In genomic region chr9:44266478-44267226, GRCm38 (mm10) we compare ENCODE assay signal across 8 mouse cellular contexts. TPM values are rescaled to one million over a fixed set of nuclear protein-coding genes. Genes with fewer than 3 reads are reported as not detected.
DNase-seq lines count a peak whose midpoint lies in the region; ATAC-seq and TF ChIP-seq lines count a peak whose summit lies in the region.

No protein-coding gene starts in this region.

- DNase-seq in forebrain, embryonic 10.5 days (ENCODE audit: extremely low spot score, low spot score) = no peak
- DNase-seq in lung, postnatal 14 days = no peak
- peak; percentile 46 for DNase-seq in right cerebral cortex, postnatal 25 days
- no peak for DNase-seq in spleen, postnatal 14 days (ENCODE audit: low spot score in 2 of 2)

- TF ChIP-seq CTCF in intestine, postnatal 0 days (IDR thresholded peaks at IDR 0.05; ENCODE audit: low read depth) = no peak

- peak overlapping the region; percentile 88; the same call in 1 of the 2 replicates for H3K27ac ChIP-seq in forebrain, embryonic 10.5 days
- no peak overlapping the region for H3K27ac ChIP-seq in forebrain, embryonic 12.5 days
- H3K27ac ChIP-seq in lung, embryonic 15.5 days = peak overlapping the region; percentile 76; the same call in 1 of the 2 replicates
- no peak overlapping the region for H3K27ac ChIP-seq in intestine, postnatal 0 days (ENCODE audit: low read depth, low read length)

- no peaks in the 10 kb centered on the region for H3K9me3 ChIP-seq in forebrain, embryonic 10.5 days
- H3K9me3 ChIP-seq in forebrain, embryonic 12.5 days = peaks cover 4% of the 10 kb centered on the region; the same call in 1 of the 2 replicates
- H3K9me3 ChIP-seq in lung, embryonic 15.5 days = no peaks in the 10 kb centered on the region
- H3K9me3 ChIP-seq in intestine, postnatal 0 days (ENCODE audit: control insufficient read depth) = no peaks in the 10 kb centered on the region

- H3K4me2 ChIP-seq in forebrain, embryonic 12.5 days = no peak overlapping the region
- H3K4me2 ChIP-seq in lung, embryonic 15.5 days = peak overlapping the region; percentile 82
- H3K4me2 ChIP-seq in intestine, postnatal 0 days (replicated peaks; ENCODE audit: low read depth) = 0 out of 2 replicates have a peak overlapping the region, but pooled peaks have one; percentile 90

- ATAC-seq in forebrain, embryonic 12.5 days (ENCODE audit: low FRiP score) = no peak
- no peak for ATAC-seq in lung, embryonic 15.5 days (ENCODE audit: borderline replicate concordance, extremely low read depth, low FRiP score, low TSS enrichment)
- ATAC-seq in intestine, postnatal 0 days = no peak
- no peak for ATAC-seq in inflammation-experienced regulatory T-cells, adult 6 months

- H3K36me3 ChIP-seq in forebrain, embryonic 10.5 days (replicated peaks) = no peaks in the 10 kb centered on the region
- H3K36me3 ChIP-seq in forebrain, embryonic 12.5 days (replicated peaks) = no peaks in the 10 kb centered on the region
- H3K36me3 ChIP-seq in lung, embryonic 15.5 days = no peaks in the 10 kb centered on the region
- H3K36me3 ChIP-seq in intestine, postnatal 0 days (ENCODE audit: control insufficient read depth, insufficient read depth) = peaks cover 8% of the 10 kb centered on the region; the same call in 1 of the 2 replicates

- H3K27me3 ChIP-seq in forebrain, embryonic 10.5 days (ENCODE audit: poor library complexity, severe bottlenecking) = peaks cover 16% of the 10 kb centered on the region
- H3K27me3 ChIP-seq in forebrain, embryonic 12.5 days = peaks cover 6% of the 10 kb centered on the region; the same call in 1 of the 2 replicates
- H3K27me3 ChIP-seq in lung, embryonic 15.5 days = no peaks in the 10 kb centered on the region
- no peaks in the 10 kb centered on the region for H3K27me3 ChIP-seq in intestine, postnatal 0 days (replicated peaks; ENCODE audit: control insufficient read depth, insufficient read depth, low read length)

- 76% methylated on average over 8 of the region's 8 CpGs for WGBS in forebrain, embryonic 10.5 days
- 70% methylated on average over 8 of the region's 8 CpGs for WGBS in forebrain, embryonic 12.5 days
- WGBS in lung, embryonic 15.5 days = 49% methylated on average over 8 of the region's 8 CpGs
- WGBS in intestine, postnatal 0 days = 75% methylated on average over 8 of the region's 8 CpGs

- H3K9ac ChIP-seq in forebrain, embryonic 12.5 days = no peak overlapping the region
- H3K9ac ChIP-seq in lung, embryonic 15.5 days = 0 out of 2 replicates have a peak overlapping the region, but pooled peaks have one; percentile 90
- no peak overlapping the region for H3K9ac ChIP-seq in intestine, postnatal 0 days (ENCODE audit: low read depth, low read length)

- H3K4me3 ChIP-seq in forebrain, embryonic 10.5 days = no peak overlapping the region; the same call in 1 of the 2 replicates
- no peak overlapping the region for H3K4me3 ChIP-seq in forebrain, embryonic 12.5 days (replicated peaks)
- H3K4me3 ChIP-seq in lung, embryonic 15.5 days = peak overlapping the region; percentile 51; the same call in 1 of the 2 replicates
- no peak overlapping the region for H3K4me3 ChIP-seq in intestine, postnatal 0 days (ENCODE audit: low read depth, low read length)

- peaks cover 21% of the 10 kb centered on the region for H3K4me1 ChIP-seq in forebrain, embryonic 10.5 days
- H3K4me1 ChIP-seq in forebrain, embryonic 12.5 days = peaks cover 27% of the 10 kb centered on the region
- H3K4me1 ChIP-seq in lung, embryonic 15.5 days = peaks cover 14% of the 10 kb centered on the region
- H3K4me1 ChIP-seq in intestine, postnatal 0 days (replicated peaks; ENCODE audit: control insufficient read depth, insufficient read depth, low read length) = no peaks in the 10 kb centered on the region

RNA-seq across cellular contexts. Expression of gene Nlrx1, which starts 1.7 kb away (rescaled TPM):
- polyA plus RNA-seq in forebrain, embryonic 10.5 days (2016; fragmentation: Nextera tagmentation; extraction: Ambion mirVana) = 2.8 and 2.9 TPM in 2 replicates
- 4.6 and 5.2 TPM in 2 replicates for polyA plus RNA-seq in forebrain, embryonic 12.5 days (2016; fragmentation: Nextera tagmentation; extraction: Ambion mirVana)
- polyA plus RNA-seq in lung, embryonic 15.5 days (2015; fragmentation: Nextera tagmentation; extraction: Ambion mirVana) = 9.9 and 11.0 TPM in 2 replicates
- 4.6 TPM in 2 replicates for polyA plus RNA-seq in intestine, postnatal 0 days (2015; fragmentation: Nextera tagmentation; extraction: Ambion mirVana)
- polyA plus RNA-seq in inflammation-experienced regulatory T-cells, adult 6 months (2017; shearing (Covaris generic)) = 10 to 100 TPM in 1 of 3 experiments, 1 to 10 TPM in 2; 3.3 to 10.7 (median 4.1) TPM

RNA-seq across cellular contexts. Expression of gene Pdzd3, which starts 15.4 kb away (rescaled TPM):
- polyA plus RNA-seq in forebrain, embryonic 10.5 days (2016; fragmentation: Nextera tagmentation; extraction: Ambion mirVana) = 0.06 TPM in 1 of 2 replicates, not detected in the other
- 0.23 and 0.31 TPM in 2 replicates for polyA plus RNA-seq in forebrain, embryonic 12.5 days (2016; fragmentation: Nextera tagmentation; extraction: Ambion mirVana)
- 0.09 TPM in 1 of 2 replicates, not detected in the other for polyA plus RNA-seq in lung, embryonic 15.5 days (2015; fragmentation: Nextera tagmentation; extraction: Ambion mirVana)
- 37.0 and 40.1 TPM in 2 replicates for polyA plus RNA-seq in intestine, postnatal 0 days (2015; fragmentation: Nextera tagmentation; extraction: Ambion mirVana)
- under 1 TPM in 1 of 3 experiments, not detected in 2; 0.15 TPM for polyA plus RNA-seq in inflammation-experienced regulatory T-cells, adult 6 months (2017; shearing (Covaris generic))

RNA-seq across cellular contexts. Expression of gene Abcg4, which starts 21.8 kb away (rescaled TPM):
- polyA plus RNA-seq in forebrain, embryonic 10.5 days (2016; fragmentation: Nextera tagmentation; extraction: Ambion mirVana) = 5.3 and 7.2 TPM in 2 replicates
- polyA plus RNA-seq in forebrain, embryonic 12.5 days (2016; fragmentation: Nextera tagmentation; extraction: Ambion mirVana) = 10.1 and 12.4 TPM in 2 replicates
- polyA plus RNA-seq in lung, embryonic 15.5 days (2015; fragmentation: Nextera tagmentation; extraction: Ambion mirVana) = 1.8 and 2.0 TPM in 2 replicates
- polyA plus RNA-seq in intestine, postnatal 0 days (2015; fragmentation: Nextera tagmentation; extraction: Ambion mirVana) = 0.88 and 1.1 TPM in 2 replicates
- not detected for polyA plus RNA-seq in inflammation-experienced regulatory T-cells, adult 6 months (2017; shearing (Covaris generic))

RNA-seq across cellular contexts. Expression of gene Ccdc153, which starts 26.2 kb away (rescaled TPM):
- not detected in 2 replicates for polyA plus RNA-seq in forebrain, embryonic 10.5 days (2016; fragmentation: Nextera tagmentation; extraction: Ambion mirVana)
- polyA plus RNA-seq in forebrain, embryonic 12.5 days (2016; fragmentation: Nextera tagmentation; extraction: Ambion mirVana) = not detected in 2 replicates
- 2.8 and 2.9 TPM in 2 replicates for polyA plus RNA-seq in lung, embryonic 15.5 days (2015; fragmentation: Nextera tagmentation; extraction: Ambion mirVana)
- not detected in 2 replicates for polyA plus RNA-seq in intestine, postnatal 0 days (2015; fragmentation: Nextera tagmentation; extraction: Ambion mirVana)
- polyA plus RNA-seq in inflammation-experienced regulatory T-cells, adult 6 months (2017; shearing (Covaris generic)) = not detected

RNA-seq across cellular contexts. Expression of gene Cbl, which starts 32.8 kb away (rescaled TPM):
- polyA plus RNA-seq in forebrain, embryonic 10.5 days (2016; fragmentation: Nextera tagmentation; extraction: Ambion mirVana) = 21.3 and 23.8 TPM in 2 replicates
- 28.7 and 34.3 TPM in 2 replicates for polyA plus RNA-seq in forebrain, embryonic 12.5 days (2016; fragmentation: Nextera tagmentation; extraction: Ambion mirVana)
- 13.5 and 15.4 TPM in 2 replicates for polyA plus RNA-seq in lung, embryonic 15.5 days (2015; fragmentation: Nextera tagmentation; extraction: Ambion mirVana)
- 5.8 and 6.7 TPM in 2 replicates for polyA plus RNA-seq in intestine, postnatal 0 days (2015; fragmentation: Nextera tagmentation; extraction: Ambion mirVana)
- polyA plus RNA-seq in inflammation-experienced regulatory T-cells, adult 6 months (2017; shearing (Covaris generic)) = 10 to 100 TPM; 17.9 to 31.2 (median 19.8) TPM

Comparison
In these comparisons a context has a peak if more than half of its experiments do, and no peak if none do; other contexts are left out.
1. H3K27ac ChIP-seq: peak in forebrain, embryonic 10.5 days (single experiment) and lung, embryonic 15.5 days (single experiment); none in forebrain, embryonic 12.5 days (single experiment) and intestine, postnatal 0 days (single experiment).
2. RNA of gene Pdzd3, which starts 15.4 kb away (polyA plus RNA-seq): 37.0 to 40.1 TPM in intestine, postnatal 0 days; 0.23 to 0.31 TPM in forebrain, embryonic 12.5 days, 0.15 TPM in inflammation-experienced regulatory T-cells, adult 6 months, 0.06 TPM in forebrain, embryonic 10.5 days and 0.09 TPM in lung, embryonic 15.5 days; every median in the first group is over 10 times any median in the second.